Mouse (Mus musculus): ENCODE results near the gene Slc30a2.
"Not testable (repeated sequence)": the region's sequence is repeated elsewhere in the genome, so short reads cannot be mapped to it uniquely, and the experiment has no call there.

The Slc30a2 gene

GRCm38 (mm10) chr4:134361215-134361614, 18.2 kb downstream of the Slc30a2 start:
- no peak for DNase-seq

- no peak for DNase-seq
Measured at GRCm38 (mm10) chr4:134362124-134362523, 19.1 kb downstream of the Slc30a2 start.

GRCm38 (mm10) chr4:134362586-134362985, 19.6 kb downstream of the Slc30a2 start:
- peak; percentile 79 to 84 for DNase-seq

- no peak for DNase-seq
Measured at GRCm38 (mm10) chr4:134365280-134365679, 22.3 kb downstream of the Slc30a2 start.

GRCm38 (mm10) chr4:134370649-134371221, 27.8 kb downstream of the Slc30a2 start:
- no peak for DNase-seq

- no peak for DNase-seq
Measured at GRCm38 (mm10) chr4:134371316-134371855, 28.4 kb downstream of the Slc30a2 start.

DNA sequence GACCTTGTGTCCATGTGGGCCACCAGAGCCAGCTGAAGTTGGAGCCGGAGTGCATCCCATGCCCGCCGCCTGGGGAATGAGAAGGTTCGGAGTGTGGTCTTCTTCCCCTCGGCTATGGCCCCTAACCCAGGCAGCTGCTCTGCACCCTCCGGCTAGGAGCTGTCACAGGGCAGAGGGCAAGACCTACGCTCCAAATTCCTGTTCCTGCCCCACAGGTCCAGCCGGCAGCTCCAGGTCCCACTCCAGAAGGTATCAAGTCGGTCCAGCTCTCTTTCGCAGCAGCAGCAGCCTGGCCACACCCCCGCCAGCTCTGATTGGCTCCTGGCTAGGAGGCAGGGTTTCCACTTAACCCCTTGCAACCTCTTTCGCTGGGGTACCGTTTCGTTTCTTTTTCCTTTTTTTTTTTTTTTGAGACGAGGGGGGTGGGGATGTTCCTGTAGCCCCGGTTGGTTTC, 29.3 kb downstream of the Slc30a2 start:
- peak; percentile 68 to 74 for DNase-seq

- no peak for DNase-seq
Measured at GRCm38 (mm10) chr4:134373295-134373694, 30.3 kb downstream of the Slc30a2 start.

GRCm38 (mm10) chr4:134374306-134374705, 31.3 kb downstream of the Slc30a2 start:
- DNase-seq: no peak

DNA sequence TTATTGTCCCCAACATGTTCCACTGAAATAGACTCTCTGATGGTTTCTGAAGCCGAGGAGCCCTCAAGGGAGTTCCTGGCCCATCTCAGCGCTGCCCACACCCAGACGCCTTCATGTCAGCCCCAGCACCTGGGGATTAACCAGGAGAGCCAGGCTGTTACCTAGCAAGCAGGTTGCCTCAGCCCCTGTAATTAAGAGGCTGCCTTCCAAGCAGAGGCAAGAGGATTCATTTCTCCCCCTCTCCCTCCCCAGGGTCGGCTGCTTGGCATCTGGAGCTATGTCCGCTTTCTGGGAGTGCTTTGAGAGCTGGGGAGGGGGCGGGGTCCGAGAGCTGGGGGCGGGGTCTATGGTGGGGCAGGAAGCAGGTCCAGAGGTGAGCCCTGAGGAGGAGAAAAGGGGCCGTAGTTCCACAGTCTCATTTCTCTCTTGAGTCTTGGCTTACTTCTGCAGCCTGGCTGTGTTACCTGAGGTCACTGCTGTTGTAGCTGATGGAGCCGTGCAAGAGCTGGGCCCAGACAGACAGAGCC, 35.2 kb downstream of the Slc30a2 start:
- no peak for DNase-seq

DNA sequence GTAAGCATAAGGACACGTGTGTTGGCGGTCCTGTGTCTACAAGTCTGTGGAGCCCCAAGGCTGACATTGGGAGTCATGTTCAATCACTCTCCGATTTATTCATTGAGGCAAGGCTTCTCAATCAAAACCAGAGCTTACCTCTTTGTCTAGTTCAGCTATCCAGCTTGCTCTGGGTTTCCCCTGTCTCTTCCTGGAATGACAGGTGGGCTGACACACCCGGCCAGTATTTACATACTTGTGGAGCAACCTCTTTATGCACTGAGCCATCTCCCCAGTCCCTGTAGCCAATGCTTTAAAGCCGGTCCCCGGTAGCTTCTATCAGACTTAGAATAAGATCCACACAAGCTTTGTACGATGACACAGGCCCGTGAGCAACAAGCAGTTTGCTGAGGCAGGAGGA, 36.5 kb downstream of the Slc30a2 start:
- DNase-seq: no peak

- DNase-seq: not testable (repeated sequence)
Measured at GRCm38 (mm10) chr4:134383750-134384149, 40.8 kb downstream of the Slc30a2 start, which contains the start of gene Extl1. Gene Extl1, minus strand, starts transcription at chr4:134383850.

DNA sequence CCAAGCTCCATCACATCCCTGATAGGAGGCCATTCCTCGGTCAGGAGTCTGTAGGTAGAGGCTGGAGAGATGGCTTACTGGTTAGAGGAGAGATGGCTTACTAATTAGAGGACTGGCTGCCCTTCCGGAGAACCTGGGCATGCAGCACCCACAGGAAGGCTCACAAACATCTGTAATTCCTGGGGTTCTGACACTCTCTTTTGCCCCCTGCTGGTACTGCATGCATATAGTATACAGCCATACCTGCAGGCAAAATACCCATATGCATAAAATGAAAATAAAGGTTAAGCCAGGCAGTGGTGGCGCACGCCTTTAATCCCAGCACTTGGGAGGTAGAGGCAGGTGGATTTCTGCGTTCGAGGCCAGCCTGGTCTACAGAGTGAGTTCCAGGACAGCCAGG, 44.3 kb downstream of the Slc30a2 start:
- DNase-seq: peak in 1 of 2 experiments; percentile 20

DNA sequence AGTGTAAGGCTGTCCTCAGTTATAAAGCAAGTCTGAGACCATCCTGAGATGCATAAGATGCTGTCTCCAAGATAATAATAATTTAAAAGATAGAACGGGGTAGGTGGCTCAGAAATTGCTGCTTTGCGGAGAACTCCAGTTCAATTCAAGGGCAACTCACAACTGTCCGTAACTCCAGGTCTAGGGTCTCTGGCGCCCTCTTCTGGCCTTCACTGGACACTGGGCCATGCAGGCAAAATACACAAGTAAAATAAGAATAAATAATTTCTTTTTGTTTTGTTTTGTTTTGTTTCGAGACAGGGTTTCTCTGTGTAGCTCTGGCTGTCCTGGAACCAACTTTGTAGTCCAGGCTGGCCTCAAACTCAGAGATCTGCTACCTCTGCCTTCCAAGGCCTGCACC, 45.4 kb downstream of the Slc30a2 start:
- peak; percentile 55 to 66 for DNase-seq

DNA sequence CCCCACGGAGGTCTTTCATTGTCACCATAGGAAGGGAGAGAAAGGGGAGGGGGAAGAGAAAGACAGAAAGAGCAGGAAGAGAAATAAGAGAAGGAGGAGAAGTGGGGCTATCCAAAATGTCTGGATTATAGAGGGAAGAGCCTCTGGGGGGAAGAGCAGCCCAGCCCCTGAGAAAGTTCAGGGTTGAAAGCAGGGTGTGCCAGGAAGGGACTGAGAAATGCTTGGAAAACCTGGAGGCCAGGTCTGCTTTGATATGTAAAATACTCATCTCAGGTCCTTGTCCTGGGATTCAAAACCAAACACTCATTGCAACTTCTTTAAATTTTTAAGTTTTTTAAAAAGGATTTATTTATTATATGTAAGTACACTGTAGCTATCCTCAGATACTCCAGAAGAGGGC, 48.7 kb downstream of the Slc30a2 start:
- DNase-seq: no peak

DNA sequence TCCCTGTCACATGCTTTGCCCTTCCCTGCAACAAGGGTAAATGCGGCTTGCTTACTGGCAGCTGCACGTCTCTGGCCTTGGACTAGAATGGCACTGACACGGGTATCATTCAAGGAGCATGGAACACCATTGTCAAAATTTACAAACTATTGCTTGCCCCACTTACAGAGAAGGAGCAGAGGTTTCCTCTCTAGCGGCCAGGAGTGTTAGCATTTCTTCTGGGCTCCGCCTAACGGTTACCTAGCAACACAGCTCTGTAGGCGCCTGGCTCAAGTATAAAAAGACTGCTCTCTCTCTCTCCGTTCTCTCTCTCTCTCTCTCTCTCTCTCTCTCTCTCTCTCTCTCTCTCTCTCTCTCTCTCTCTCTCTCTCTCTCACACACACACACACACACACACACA, 49.6 kb downstream of the Slc30a2 start:
- DNase-seq: peak; percentile 22 to 50

DNA sequence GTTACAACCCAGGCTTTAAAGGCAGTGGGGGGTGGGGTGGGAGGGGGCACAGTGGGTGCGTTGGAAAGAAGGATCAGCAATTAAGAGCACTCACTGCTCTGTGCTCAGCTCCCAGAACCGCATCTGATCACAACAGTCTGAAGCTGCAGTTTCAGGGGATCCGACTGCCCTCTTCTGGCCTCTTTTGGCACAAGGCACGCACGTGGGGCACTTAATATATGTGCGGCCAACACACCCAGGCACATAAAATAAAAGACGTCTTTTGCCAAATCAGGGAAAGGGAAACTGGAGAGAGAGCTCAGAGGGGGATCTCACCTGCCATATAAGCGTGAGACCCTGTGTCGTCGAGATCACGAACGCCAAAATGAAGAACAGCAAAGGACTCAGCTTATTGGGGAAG, 50.0 kb downstream of the Slc30a2 start:
- peak; percentile 29 to 35 for DNase-seq

GRCm38 (mm10) chr4:134395142-134395541, 52.2 kb downstream of the Slc30a2 start:
- DNase-seq: no peak

DNA sequence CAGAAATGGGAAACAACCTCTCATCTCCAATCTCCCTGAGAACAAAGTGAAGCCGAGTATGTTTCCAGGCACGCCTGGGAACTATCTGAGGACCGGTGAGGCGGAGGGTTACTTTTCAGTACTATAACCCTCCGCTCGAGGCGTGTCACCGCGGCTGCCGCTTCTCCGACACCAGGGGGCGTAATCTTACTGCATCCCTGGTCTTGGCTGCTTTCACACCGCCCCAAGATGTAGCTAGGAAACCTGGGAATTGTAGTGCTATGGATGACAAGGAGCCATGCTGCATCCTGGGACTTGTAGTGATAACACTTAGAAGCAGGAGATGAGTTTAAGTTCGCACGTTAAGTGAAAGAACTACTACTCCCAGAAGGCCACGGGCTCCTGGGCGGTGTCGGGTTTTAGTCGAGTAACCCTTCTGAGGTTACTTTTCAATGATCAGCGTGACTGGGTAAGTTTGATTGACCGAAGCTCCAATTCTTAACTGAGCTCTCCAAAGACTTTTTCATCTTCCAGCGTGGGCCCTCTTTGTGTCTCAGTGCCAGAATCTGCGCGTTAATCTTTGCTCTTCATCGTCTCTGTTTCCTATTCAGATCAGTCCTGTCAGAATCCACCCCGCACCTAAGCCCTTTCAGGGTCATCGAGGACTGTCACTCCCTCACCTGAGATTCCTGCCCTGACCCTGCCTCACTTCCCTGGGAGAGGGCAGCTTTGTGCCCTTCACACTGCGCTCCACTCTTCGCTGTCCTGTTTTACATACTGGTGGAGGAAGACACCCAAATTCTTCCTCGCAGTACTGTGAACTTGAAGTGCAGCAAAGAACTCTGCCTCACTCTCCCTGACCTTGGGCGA, 53.2 kb downstream of the Slc30a2 start, which contains the start of gene Pafah2:
Gene Pafah2, plus strand, starts transcription at position 344 of the 849 bp plus-strand sequence.
- peak; percentile 90 to 91 for DNase-seq

DNA sequence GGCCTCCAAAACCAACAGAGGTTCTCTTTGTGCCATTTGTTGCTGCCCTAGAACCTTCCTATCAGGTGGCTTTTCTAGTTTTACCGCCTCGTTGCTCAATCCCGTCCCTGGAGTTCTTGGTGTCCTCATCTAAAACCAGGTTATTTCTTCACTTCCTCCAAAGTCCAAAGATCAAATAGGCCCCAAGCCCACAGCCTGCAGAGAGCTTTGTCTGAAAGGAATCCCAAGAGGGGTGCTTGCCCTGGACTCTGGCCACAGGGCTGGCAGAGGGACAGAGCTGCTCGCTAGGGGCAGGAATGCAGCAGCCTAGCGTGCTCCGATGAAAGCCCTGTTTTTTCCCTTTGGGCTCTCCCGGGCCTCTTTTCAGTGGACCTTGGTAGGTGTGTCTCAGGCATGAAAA, 54.1 kb downstream of the Slc30a2 start:
- no peak for DNase-seq

DNA sequence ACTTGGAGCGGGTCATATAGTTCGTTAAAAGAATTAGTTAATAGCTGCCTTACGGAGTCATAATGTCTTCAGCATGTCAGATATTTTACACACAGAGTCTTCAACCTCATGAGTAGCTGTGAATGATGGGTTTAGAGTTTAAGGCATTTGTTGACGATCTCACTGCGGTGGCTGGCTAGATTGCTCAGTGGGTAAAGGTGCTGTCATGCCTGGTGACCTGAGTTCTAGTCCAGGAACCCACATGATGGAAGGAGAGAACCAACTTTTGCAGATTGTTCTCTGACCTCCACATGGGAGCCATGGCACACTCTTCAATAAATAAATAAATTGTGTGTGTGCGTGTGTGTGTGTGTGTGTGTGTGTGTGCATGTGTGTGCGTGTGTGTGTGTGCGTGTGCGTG, 54.8 kb downstream of the Slc30a2 start:
- no peak for DNase-seq

DNA sequence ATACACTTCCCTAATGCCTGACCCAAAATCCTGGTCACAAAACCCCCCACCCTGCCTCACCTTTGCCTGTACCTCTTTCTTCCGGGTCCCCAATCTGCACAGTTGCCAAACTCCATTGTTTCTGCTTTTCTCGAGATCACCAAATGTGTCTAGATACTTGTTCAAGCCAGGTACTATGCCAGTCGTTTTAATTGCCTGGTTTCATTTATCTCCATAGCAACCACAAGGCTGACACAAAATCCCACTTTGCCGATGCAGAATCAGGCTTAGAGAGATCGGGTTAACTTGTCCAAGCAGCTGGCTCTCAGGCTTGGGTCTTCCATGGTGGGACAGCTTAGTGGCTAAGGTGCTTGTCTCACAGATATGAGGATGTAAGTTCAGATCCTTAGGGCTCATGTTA, 57.2 kb downstream of the Slc30a2 start:
- no peak for DNase-seq

- DNase-seq: peak; percentile 78 to 81
Measured at GRCm38 (mm10) chr4:134401181-134401661, 58.2 kb downstream of the Slc30a2 start.

All from thymus, postnatal 36 days (tissue).